Mouse (Mus musculus) neural tube, embryonic 11.5 days (tissue): ENCODE measurements around the gene Fbxo22. TPM values are rescaled to one million over a fixed set of nuclear protein-coding genes. Genes with fewer than 3 reads are reported as not detected.
"Not testable (repeated sequence)": the region's sequence is repeated elsewhere in the genome, so short reads cannot be mapped to it uniquely, and the experiment has no call there.

Experiments
- ATAC-seq: fragments of 200-750 bp; cut with Nextera tagmentation; 2 replicates; pipeline ENCODE4 v1.8.0; 2017; ENCODE audit warnings: moderate number of reproducible peaks, mild to moderate bottlenecking, moderate TSS enrichment, moderate library complexity; ENCODE audit not compliant: insufficient read depth, low FRiP score, low TSS enrichment
- DNase-seq: peaks from one replicate; pipeline ENCODE4 v3.0.0-alpha.2; 2015; ENCODE audit warnings: low spot score
- H3K27ac ChIP-seq: fragments of 300-500 bp; sonication (generic); 2 replicates; pipeline ENCODE4 v1.5.1; 2014; ENCODE audit warnings: low read depth, mild to moderate bottlenecking, low read length
- H3K27me3 ChIP-seq: fragments of 300-500 bp; sonication (generic); 2 replicates; pipeline ENCODE4 v1.6.1; 2014; ENCODE audit warnings: mild to moderate bottlenecking, low read length, mixed read lengths; ENCODE audit not compliant: control insufficient read depth, insufficient read depth
- H3K36me3 ChIP-seq: fragments of 300-500 bp; sonication (generic); 2 replicates; pipeline ENCODE4 v1.6.1; 2014; ENCODE audit warnings: mild to moderate bottlenecking, low read length, moderate library complexity, mixed read lengths; ENCODE audit not compliant: control insufficient read depth, insufficient read depth
- H3K4me1 ChIP-seq: fragments of 300-500 bp; sonication (generic); 2 replicates; pipeline ENCODE4 v1.6.1; 2014; ENCODE audit warnings: low read length, mixed read lengths; ENCODE audit not compliant: control insufficient read depth, insufficient read depth
- H3K4me2 ChIP-seq: fragments of 300-500 bp; sonication (generic); 2 replicates; pipeline ENCODE4 v1.6.1; 2014; ENCODE audit warnings: low read depth, mild to moderate bottlenecking, moderate library complexity
- H3K4me3 ChIP-seq: fragments of 300-500 bp; sonication (generic); 2 replicates; pipeline ENCODE4 v1.5.1; 2014; ENCODE audit warnings: low read depth, low read length
- H3K9ac ChIP-seq: fragments of 300-500 bp; sonication (generic); 2 replicates; pipeline ENCODE4 v1.6.1; 2014; ENCODE audit warnings: mild to moderate bottlenecking, low read length
- H3K9me3 ChIP-seq: fragments of 300-500 bp; sonication (generic); 2 replicates; pipeline ENCODE4 v1.6.1; 2016; ENCODE audit warnings: low read length; ENCODE audit not compliant: control insufficient read depth
- WGBS: fragments of 180-500 bp; shearing (Covaris S2); extraction: QIAGEN DNeasy Blood & Tissue Kit; methylation state at CpG from one replicate; pipeline ENCODE4 v1.1.7; 2014; 5-methylcytosine and 5-hydroxymethylcytosine counted together
- polyA plus RNA-seq: library from polyadenylated mRNA; unstranded; fragments of >200 nt; fragmentation: Nextera tagmentation; extraction: Ambion mirVana; gene quantifications from 2 replicates; pipeline ENCODE4 v1.2.1, GENCODE M21; 2014

Fbxo22 gene
- polyA plus RNA-seq, 1 experiment from 2014 or later: 78.0 TPM

- WGBS: 75% methylated on average over 10 of the region's 10 CpGs
- H3K9ac ChIP-seq: no peak overlapping the region
- H3K4me1 ChIP-seq: no peaks in the 10 kb centered on the region
- no peak for ATAC-seq
- no peaks in the 10 kb centered on the region for H3K36me3 ChIP-seq
- no peak overlapping the region for H3K27ac ChIP-seq
- no peak for DNase-seq
- H3K27me3 ChIP-seq: no peaks in the 10 kb centered on the region
- H3K9me3 ChIP-seq: no peaks in the 10 kb centered on the region; the same call in 1 of the 2 replicates
- no peak overlapping the region for H3K4me3 ChIP-seq
- H3K4me2 ChIP-seq: no peak overlapping the region
These were observed 20.3 kb downstream of the Fbxo22 start for GRCm38 (mm10) chr9:55229010-55229409.

- H3K9ac ChIP-seq: no peak overlapping the region
- H3K9me3 ChIP-seq: no peaks in the 10 kb centered on the region; the same call in 1 of the 2 replicates
- H3K27ac ChIP-seq: no peak overlapping the region
- no peak overlapping the region for H3K4me2 ChIP-seq
- H3K27me3 ChIP-seq: no peaks in the 10 kb centered on the region
- no peaks in the 10 kb centered on the region for H3K36me3 ChIP-seq
- WGBS: 64% methylated on average over 6 of the region's 6 CpGs
- ATAC-seq (no peak), DNase-seq (no peak)
- H3K4me3 ChIP-seq: no peak overlapping the region
- H3K4me1 ChIP-seq: no peaks in the 10 kb centered on the region
These were observed 22.8 kb downstream of the Fbxo22 start for GRCm38 (mm10) chr9:55231544-55231943.

- Histone ChIP-seq H3K36me3 (no peaks in the 10 kb centered on the region), H3K9me3 (no peaks in the 10 kb centered on the region; the same call in 1 of the 2 replicates), H3K4me1 (no peaks in the 10 kb centered on the region), H3K27me3 (no peaks in the 10 kb centered on the region), H3K4me2 (no peak overlapping the region), H3K27ac (no peak overlapping the region), H3K9ac (no peak overlapping the region), H3K4me3 (no peak overlapping the region)
- WGBS: 93% methylated on average over 5 of the region's 5 CpGs
- ATAC-seq (no peak), DNase-seq (no peak)
These were observed 23.4 kb downstream of the Fbxo22 start for GRCm38 (mm10) chr9:55232110-55232509.

- Histone ChIP-seq H3K36me3 (no peaks in the 10 kb centered on the region), H3K4me1 (no peaks in the 10 kb centered on the region), H3K9ac (no peak overlapping the region), H3K4me2 (no peak overlapping the region), H3K27ac (no peak overlapping the region), H3K27me3 (no peaks in the 10 kb centered on the region), H3K9me3 (no peaks in the 10 kb centered on the region; the same call in 1 of the 2 replicates), H3K4me3 (no peak overlapping the region)
- no peak for DNase-seq
- 89% methylated on average over 7 of the region's 7 CpGs for WGBS
- no peak for ATAC-seq
These were observed 23.9 kb downstream of the Fbxo22 start for GRCm38 (mm10) chr9:55232586-55232985.

GRCm38 (mm10) chr9:55233076-55233475, 24.4 kb downstream of the Fbxo22 start:
- not testable (repeated sequence) for H3K9me3 ChIP-seq, H3K36me3 ChIP-seq, H3K9ac ChIP-seq, H3K4me3 ChIP-seq, H3K4me1 ChIP-seq, H3K4me2 ChIP-seq, ATAC-seq, DNase-seq, H3K27me3 ChIP-seq, H3K27ac ChIP-seq
- WGBS: 74% methylated on average over 11 of the region's 11 CpGs

- DNase-seq: no peak
- no peaks in the 10 kb centered on the region; the same call in 1 of the 2 replicates for H3K9me3 ChIP-seq
- no peaks in the 10 kb centered on the region for H3K36me3 ChIP-seq
- no peak for ATAC-seq
- H3K9ac ChIP-seq: no peak overlapping the region
- WGBS: 73% methylated on average over 13 of the region's 13 CpGs
- H3K4me2 ChIP-seq: no peak overlapping the region
- no peaks in the 10 kb centered on the region for H3K27me3 ChIP-seq
- H3K4me3 ChIP-seq: no peak overlapping the region
- H3K27ac ChIP-seq: no peak overlapping the region
- H3K4me1 ChIP-seq: no peaks in the 10 kb centered on the region
These were observed 27.8 kb downstream of the Fbxo22 start for GRCm38 (mm10) chr9:55236235-55237165.

- no peak overlapping the region for H3K4me3 ChIP-seq
- H3K9me3 ChIP-seq: no peaks in the 10 kb centered on the region
- 92% methylated on average over 5 of the region's 5 CpGs for WGBS
- no peaks in the 10 kb centered on the region for H3K4me1 ChIP-seq
- H3K4me2 ChIP-seq: no peak overlapping the region
- no peak overlapping the region for H3K27ac ChIP-seq
- H3K9ac ChIP-seq: no peak overlapping the region
- H3K27me3 ChIP-seq: no peaks in the 10 kb centered on the region
- DNase-seq (no peak), ATAC-seq (no peak)
- no peaks in the 10 kb centered on the region for H3K36me3 ChIP-seq
These were observed 32.1 kb downstream of the Fbxo22 start for GRCm38 (mm10) chr9:55240852-55241251.

- WGBS: 43% methylated on average over 24 of the region's 24 CpGs
- Histone ChIP-seq H3K4me2 (peak overlapping the region; percentile 31), H3K27ac (no peak overlapping the region), H3K27me3 (no peaks in the 10 kb centered on the region), H3K4me1 (no peaks in the 10 kb centered on the region), H3K9me3 (no peaks in the 10 kb centered on the region), H3K36me3 (no peaks in the 10 kb centered on the region), H3K9ac (no peak overlapping the region), H3K4me3 (no peak overlapping the region)
- DNase-seq (peak; percentile 21), ATAC-seq (no peak)
These were observed 33.3 kb downstream of the Fbxo22 start for GRCm38 (mm10) chr9:55241863-55242685.
